Mouse (Mus musculus): ENCODE data around the gene Asf1a. TPM values are rescaled to one million over a fixed set of nuclear protein-coding genes. Genes with fewer than 3 reads are reported as not detected.
"Not testable (repeated sequence)": the region's sequence is repeated elsewhere in the genome, so short reads cannot be mapped to it uniquely, and the experiment has no call there.

Gene Asf1a
- polyA plus RNA-seq, 1 experiment: 43.8 TPM

DNA sequence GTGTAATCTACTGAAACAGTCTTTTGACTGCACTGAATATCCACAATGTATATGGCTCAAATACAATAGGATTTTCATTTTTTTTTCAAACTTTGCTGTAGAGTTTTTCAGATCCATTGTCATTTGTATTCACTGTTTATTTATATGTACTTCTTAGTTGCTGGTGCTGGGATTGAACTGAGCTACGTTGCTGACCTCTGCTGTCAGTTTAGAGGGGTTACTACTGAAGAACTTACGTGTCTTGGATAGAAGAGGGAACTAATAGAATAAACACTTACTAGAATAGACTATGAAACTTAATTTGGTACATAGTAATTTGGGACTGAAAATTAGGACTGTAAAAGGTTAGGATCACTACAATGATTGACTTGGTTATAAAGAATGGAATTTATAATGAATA lies 8.8 kb downstream of the Asf1a start:
- DNase-seq (ENCODE audit: low read depth): peak; percentile 33
- TF ChIP-seq CTCF (IDR thresholded peaks at IDR 0.05; ENCODE audit: borderline replicate concordance, extremely low read depth, insufficient read depth, insufficient read length) (no peak), POLR2A (IDR thresholded peaks at IDR 0.05; ENCODE audit: borderline replicate concordance, extremely low read depth, insufficient read depth, insufficient read length, poor library complexity, severe bottlenecking) (no peak)

DNA sequence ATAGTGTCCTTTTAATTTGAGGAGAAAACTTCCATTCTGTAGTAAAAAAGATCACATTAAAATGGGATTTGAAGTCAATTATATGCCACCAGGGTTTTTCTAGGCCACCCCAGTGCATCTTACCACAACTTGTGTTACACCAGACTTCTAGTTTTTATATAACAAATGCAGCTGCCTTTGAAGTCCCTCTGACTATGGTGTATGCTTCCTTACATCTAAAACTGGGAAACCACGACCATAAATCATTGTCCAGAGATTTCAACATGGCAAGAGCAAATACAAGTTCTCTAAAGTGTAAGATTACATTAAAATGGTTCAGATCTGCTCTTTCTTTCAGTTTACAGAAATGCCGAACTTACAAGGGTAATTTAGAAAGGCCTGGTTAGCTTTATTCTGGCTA lies 11.7 kb downstream of the Asf1a start:
- no peak for TF ChIP-seq CTCF (IDR thresholded peaks at IDR 0.05; ENCODE audit: borderline replicate concordance, extremely low read depth, insufficient read depth, insufficient read length)
- TF ChIP-seq POLR2A (IDR thresholded peaks at IDR 0.05; ENCODE audit: borderline replicate concordance, extremely low read depth, insufficient read depth, insufficient read length, poor library complexity, severe bottlenecking): no peak
- DNase-seq (ENCODE audit: low read depth): no peak

DNA sequence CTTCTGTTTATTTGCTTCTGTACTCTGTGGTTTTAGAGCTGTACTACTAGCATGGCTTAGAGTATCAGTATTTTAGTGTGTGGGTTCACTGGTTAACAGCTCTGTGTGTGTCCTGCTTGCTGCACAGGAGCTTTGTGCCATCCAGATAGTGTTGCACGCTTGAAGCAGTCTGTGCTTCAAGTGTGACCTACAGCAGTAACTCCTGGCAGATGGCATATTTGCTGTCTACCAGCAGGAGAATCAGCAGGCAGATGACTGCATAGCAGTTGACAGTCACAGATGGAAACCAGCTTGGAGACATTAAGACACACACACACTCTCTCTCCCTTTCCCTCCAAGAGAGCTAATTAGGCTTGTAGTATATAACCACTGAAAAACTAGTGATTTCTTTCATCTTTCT lies 15.6 kb downstream of the Asf1a start:
- TF ChIP-seq CTCF (IDR thresholded peaks at IDR 0.05; ENCODE audit: borderline replicate concordance, extremely low read depth, insufficient read depth, insufficient read length): no peak
- TF ChIP-seq POLR2A (IDR thresholded peaks at IDR 0.05; ENCODE audit: borderline replicate concordance, extremely low read depth, insufficient read depth, insufficient read length, poor library complexity, severe bottlenecking): no peak
- DNase-seq (ENCODE audit: low read depth): peak; percentile 89

DNA sequence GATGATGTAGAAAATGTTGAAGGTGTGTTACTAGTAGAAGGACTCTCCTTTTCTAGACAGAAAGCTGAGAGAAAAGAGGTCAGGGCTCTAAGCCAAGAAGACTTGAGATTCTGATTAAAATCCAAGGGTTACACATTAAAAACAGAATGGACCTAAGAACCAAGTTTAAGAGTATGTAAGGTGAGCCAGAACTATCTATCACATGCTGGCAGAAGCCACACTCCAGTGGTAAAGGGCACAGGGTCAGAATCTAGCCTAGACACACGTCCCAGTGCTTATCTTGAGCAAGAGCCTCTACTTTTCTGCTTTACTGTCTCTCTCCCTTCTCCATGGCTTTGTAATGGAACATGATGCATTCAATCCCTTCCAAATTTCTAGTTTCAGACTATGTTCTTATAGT lies 17.4 kb downstream of the Asf1a start:
- DNase-seq (ENCODE audit: low read depth): no peak
- TF ChIP-seq POLR2A (IDR thresholded peaks at IDR 0.05; ENCODE audit: borderline replicate concordance, extremely low read depth, insufficient read depth, insufficient read length, poor library complexity, severe bottlenecking) (no peak), CTCF (IDR thresholded peaks at IDR 0.05; ENCODE audit: borderline replicate concordance, extremely low read depth, insufficient read depth, insufficient read length) (no peak)

DNA sequence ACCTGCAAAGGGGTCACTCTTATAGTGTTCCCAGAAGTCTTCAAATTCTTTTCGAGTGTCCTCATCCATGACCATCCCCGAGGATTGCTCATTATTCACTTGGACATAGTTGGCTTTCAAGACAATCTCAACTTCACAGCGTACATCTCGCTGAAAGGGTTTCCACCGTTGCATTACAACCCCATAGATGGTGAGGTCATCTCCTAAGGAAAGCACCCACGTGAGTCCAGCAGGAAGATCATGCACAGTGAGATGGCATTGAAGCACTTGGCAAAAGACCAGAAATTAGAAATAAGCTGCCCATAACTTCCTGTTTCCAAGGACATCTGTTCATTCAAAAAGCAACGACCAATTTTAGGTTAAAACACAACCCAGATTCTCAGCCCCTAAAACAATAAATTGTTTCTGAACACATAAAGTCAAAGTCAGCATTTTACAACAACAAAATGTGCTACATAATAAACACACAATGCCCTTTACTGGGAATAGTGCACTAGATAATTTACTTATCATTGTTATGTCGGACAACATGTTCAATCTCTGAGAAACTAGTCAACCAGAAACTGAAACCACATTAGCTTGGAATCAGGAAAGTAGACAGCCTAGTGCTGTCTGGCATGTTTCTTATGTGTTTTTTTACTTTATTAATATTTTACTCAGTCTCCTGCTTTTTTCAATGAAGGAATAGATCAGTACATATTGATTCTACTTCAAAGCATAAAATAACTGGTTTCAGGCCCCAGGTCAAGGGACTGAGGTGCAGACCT lies 19.5 kb downstream of the Asf1a start:
- TF ChIP-seq POLR2A (IDR thresholded peaks at IDR 0.05; ENCODE audit: borderline replicate concordance, extremely low read depth, insufficient read depth, insufficient read length, poor library complexity, severe bottlenecking): no peak
- TF ChIP-seq CTCF (IDR thresholded peaks at IDR 0.05; ENCODE audit: borderline replicate concordance, extremely low read depth, insufficient read depth, insufficient read length): no peak
- DNase-seq (ENCODE audit: low read depth): no peak

DNA sequence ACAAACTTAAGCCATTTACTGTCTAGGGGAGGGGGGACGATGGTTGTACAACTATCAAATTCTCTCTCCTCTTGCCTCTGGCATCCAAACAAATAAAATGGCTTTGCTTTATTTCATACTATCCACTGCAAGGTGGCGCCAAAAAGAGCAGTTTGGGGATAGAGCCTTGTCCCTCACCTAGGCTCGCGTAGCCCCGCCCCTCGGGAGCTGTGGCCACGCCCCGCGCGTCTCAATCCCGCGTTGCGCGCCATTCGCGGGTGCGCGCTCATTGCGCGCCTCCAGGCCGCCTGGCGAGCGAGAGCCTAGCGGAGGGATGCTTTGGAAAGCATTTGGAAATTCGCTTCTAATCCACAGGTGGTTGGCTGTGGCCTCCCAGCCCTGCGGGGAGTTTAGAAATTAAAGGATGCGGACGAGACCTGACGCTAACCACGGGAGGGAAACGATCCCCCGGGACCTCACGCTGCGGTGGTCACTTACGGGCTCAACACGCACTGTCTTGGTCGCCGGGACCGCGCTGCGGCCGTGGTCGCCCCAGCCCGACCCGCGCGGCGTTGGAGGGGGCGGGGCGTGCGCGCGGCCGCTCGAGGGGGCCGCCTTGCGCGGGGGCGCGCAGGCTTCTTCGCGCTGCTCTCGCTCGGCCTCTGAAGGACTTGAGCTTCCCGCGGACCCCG lies 32.8 kb downstream of the Asf1a start:
- TF ChIP-seq POLR2A (IDR thresholded peaks at IDR 0.05; ENCODE audit: borderline replicate concordance, extremely low read depth, insufficient read depth, insufficient read length, poor library complexity, severe bottlenecking) (peak; percentile 64; the same call in 1 of the 2 replicates), CTCF (IDR thresholded peaks at IDR 0.05; ENCODE audit: borderline replicate concordance, extremely low read depth, insufficient read depth, insufficient read length) (peak; percentile 12; the same call in 1 of the 2 replicates)

DNA sequence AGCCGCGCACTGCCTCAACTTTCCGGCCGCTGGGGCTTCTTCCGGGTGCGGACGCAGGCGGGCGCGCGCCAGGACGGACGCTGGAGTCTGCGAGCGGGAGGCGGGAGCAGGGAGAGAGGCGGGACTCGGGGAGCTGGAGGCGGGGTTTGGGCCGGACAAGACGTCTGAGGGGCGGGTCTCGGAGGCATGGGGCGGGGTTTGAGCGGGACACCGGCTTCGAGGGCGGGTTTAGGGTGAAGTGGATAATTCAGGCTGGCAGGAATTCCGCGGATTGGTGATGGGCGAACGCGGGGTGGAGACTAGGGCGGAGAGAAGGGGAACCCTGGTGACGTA lies 33.3 kb downstream of the Asf1a start:
- peak; percentile 99 for DNase-seq (ENCODE audit: low read depth)
- TF ChIP-seq CTCF (IDR thresholded peaks at IDR 0.05; ENCODE audit: borderline replicate concordance, extremely low read depth, insufficient read depth, insufficient read length): no peak
- peak; percentile 41; the same call in 1 of the 2 replicates for TF ChIP-seq POLR2A (IDR thresholded peaks at IDR 0.05; ENCODE audit: borderline replicate concordance, extremely low read depth, insufficient read depth, insufficient read length, poor library complexity, severe bottlenecking)

More for the DNA sequence above, 32.8 kb downstream of the Asf1a start:
- peak; percentile 95 for DNase-seq (ENCODE audit: low read depth)

DNA sequence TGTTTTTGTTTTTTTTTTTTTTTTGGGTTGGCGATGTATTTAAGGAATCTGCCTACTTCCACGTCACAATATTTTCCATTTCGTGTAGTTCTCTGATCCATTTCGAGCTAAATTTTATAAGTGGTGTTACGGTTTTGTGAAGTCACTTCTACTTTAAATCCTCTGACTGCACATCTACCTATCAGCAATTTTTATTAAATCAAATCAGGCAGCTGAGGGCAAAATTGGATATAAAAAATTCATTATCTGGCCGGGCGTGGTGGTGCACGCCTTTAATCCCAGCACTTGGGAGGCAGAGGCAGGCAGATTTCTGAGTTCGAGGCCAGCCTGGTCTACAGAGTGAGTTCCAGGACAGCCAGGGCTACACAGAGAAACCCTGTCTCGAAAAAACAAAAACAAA lies 33.8 kb downstream of the Asf1a start, which contains the start of gene Mcm9:
Gene Mcm9 (minus strand): TSS at position 101 of the 400 bp plus-strand sequence.
- DNase-seq (ENCODE audit: low read depth): not testable (repeated sequence)

DNA sequence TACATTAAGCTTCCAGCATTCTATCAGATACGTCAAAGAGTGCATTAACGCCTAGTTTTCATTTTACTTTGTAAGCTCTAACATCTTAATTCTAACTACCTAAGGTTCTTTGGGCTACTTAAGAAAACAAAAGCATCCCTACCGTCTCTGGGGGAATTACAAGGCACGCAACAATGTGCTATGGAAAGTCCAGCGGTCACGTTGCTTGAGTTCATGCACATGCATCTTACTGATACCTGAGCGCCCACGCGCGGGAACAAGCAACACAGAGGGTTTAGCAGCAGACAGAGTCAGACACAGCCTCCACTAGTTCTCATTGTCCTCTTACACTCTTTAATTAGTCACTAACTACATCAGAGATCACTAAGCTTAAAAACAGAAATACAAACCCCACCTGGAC lies 37.6 kb downstream of the Asf1a start:
- TF ChIP-seq POLR2A (IDR thresholded peaks at IDR 0.05; ENCODE audit: borderline replicate concordance, extremely low read depth, insufficient read depth, insufficient read length, poor library complexity, severe bottlenecking): no peak
- no peak for TF ChIP-seq CTCF (IDR thresholded peaks at IDR 0.05; ENCODE audit: borderline replicate concordance, extremely low read depth, insufficient read depth, insufficient read length)

DNA sequence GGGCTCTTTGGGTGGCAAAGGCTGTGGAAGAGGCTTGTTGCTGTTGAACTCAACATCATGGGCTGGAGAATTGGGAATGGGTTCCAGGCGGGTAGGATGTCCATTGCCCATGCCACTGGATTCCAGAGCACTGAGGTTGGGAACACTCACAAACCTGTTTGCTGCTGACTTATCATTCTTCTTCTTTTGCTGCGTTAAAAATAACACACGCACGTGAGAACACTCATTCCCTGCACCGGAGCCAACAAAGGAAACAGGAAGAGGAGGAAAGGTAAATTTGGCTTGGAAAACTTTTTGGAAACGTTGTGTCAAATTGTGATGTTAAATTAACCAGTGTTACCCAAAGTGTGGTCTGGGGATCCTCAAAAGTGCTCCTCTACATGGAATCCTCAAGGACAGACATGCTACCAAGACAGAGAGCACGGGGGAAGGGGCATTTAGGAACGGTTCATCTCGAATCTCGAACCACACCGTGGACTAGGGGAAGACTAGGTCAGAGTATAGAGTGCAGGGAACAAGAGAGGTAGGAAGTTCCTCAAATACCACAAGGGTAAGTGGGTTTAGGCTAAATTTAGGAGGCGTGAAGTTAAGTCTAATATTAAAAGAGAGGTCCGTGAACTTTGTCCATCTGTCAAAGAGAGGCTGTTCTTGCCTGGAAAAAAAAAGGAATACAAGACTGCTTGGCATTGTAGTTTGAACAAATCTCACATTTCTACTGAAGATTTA lies 38.9 kb downstream of the Asf1a start:
- TF ChIP-seq CTCF (IDR thresholded peaks at IDR 0.05; ENCODE audit: borderline replicate concordance, extremely low read depth, insufficient read depth, insufficient read length) (no peak), POLR2A (IDR thresholded peaks at IDR 0.05; ENCODE audit: borderline replicate concordance, extremely low read depth, insufficient read depth, insufficient read length, poor library complexity, severe bottlenecking) (no peak)

More for the DNA sequence above, 37.6 kb downstream of the Asf1a start:
- no peak for DNase-seq (ENCODE audit: low read depth)

DNA sequence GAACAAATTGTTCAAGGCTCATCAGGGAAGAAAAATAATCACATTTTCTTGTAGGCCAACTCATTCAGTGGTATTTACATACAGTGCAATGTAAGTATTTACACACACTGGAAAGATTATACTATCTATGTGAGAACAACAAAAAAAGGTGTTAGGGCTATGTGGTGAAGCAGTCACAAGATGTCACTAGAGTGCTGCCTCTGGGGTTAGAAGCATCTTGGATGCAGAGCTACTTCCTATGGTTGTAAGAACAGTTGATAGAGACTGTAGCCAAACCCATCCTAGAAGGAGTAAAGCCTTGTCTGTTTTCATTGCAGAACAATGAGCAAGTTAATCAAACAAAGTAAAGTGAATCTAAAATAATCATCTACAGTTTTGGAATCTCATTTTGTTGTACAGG lies 45.0 kb downstream of the Asf1a start:
- DNase-seq (ENCODE audit: low read depth): peak; percentile 81

More for the DNA sequence above, 38.9 kb downstream of the Asf1a start:
- DNase-seq (ENCODE audit: low read depth): no peak

More for the DNA sequence above, 45.0 kb downstream of the Asf1a start:
- TF ChIP-seq POLR2A (IDR thresholded peaks at IDR 0.05; ENCODE audit: borderline replicate concordance, extremely low read depth, insufficient read depth, insufficient read length, poor library complexity, severe bottlenecking) (no peak), CTCF (IDR thresholded peaks at IDR 0.05; ENCODE audit: borderline replicate concordance, extremely low read depth, insufficient read depth, insufficient read length) (peak; percentile 66; the same call in 1 of the 2 replicates)

Data from brain, embryonic 14.5 days (tissue).